Mouse (Mus musculus): ENCODE measurements around the gene Aldh3b1. TPM values are rescaled to one million over a fixed set of nuclear protein-coding genes. Genes with fewer than 3 reads are reported as not detected.

The Aldh3b1 gene
- total RNA-seq, 2 experiments from 2014 or later, result 2.8 to 3.0 TPM

- no peak for DNase-seq
These were observed 19.4 kb downstream of the Aldh3b1 start for GRCm38 (mm10) chr19:3910206-3910605.

DNA sequence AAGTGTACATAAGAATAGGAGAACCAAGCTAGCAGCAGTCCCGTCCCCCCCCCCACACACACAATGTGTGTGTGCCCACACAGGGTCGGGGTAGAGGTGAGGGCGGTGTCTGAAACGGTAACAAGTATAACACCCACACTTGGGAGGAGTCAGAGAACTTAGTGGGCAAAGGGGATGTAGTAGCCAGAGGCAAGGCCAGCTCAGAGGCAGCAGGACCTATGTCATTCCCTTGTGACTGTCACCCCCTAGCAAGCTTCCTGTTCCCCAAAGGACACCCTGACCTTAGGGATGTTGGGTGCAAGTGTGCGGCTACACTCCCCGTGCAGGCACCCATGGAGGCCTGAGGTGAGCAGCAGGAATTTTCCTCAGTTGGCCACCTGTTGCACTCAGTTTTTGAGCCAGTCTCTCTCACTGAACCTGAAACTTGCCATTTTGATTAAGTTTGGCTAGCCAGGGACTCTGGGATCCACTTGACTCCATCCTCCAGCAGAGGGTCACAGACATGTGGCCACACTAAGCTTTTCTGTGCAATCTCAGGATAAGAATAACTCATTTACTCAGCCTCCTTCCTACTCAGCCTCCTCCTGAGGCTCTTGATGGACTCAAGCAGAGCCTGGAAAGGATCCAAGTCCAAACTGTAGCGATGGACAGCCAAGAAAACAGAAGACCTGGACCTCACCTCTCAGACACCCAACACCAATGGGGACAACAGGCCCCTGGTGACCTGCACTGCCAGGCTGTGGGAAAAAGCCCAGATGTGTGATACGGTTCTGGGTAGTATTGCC lies 21.5 kb downstream of the Aldh3b1 start:
- DNase-seq, result no peak

DNA sequence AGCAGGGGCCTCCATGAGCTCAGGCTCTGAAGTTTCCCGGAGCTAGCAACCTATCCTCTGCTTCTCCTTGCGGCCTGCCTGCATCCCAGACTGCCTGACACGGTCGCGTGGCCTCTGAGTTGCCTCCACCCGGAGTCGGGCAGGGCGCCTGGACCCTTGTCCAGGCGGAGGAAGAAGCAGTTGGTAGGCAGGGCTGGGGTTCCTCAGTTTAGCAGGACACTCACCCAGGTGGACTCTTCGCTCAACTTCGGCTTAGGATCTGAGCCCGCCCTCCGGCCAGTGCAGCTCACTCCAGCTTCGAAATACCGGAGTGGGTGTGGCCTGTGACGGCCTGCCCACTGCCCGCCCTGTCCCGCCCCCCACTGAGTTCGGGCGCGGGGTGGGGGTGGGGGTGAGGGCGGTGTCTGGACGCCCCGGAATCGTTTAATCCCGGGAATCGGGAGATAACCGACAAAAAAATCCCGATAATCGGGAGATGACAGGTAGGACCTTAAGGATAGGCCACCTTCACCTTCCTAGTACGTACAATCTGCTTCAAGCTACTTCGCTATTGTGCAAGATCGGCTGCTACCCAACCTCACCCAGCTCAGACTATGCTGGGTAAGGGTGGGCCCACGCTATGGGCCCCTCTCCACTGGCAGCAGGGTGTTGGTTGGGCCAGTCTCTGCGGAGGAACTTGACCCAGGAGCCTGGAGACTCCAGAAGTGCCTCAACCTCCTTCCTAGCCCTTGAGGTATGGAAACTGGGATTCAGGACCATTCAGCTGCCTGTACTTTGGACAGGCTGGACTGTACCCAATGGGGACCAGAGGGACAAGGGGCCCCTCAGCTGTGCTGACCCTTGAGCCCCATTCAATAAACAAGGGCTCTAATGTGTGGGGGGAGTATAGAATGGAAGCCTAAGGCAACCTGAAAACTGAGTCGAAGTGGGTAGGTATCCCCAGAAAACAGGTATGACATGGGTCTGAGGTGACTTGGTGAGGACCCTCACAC lies 22.5 kb downstream of the Aldh3b1 start, which contains the start of gene Tcirg1:
Tcirg1 (minus strand) TSS at position 339 of the 992 bp plus-strand sequence.
- DNase-seq, result peak; percentile 64 to 73

DNA sequence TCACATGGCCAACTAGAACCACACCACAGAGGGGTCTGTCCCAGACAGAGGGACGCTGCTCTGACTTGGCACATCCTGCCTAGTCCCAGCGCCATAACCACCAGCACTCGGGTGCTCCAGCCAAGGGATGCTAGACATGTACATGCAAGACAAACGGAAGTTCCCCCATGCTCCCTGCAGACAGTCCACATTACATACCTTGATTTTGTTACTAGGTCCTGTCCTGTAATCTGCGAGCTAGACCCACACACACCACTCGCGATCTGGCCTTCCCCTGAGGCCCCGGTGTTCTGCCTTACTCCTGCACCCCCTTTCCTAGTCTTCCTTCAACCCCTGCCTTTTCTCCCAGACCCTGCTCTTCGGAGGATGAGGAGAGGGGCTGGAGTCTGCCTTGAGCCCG lies 23.3 kb downstream of the Aldh3b1 start:
- DNase-seq, result no peak

GRCm38 (mm10) chr19:3905261-3905969 lies 24.2 kb downstream of the Aldh3b1 start:
- no peak for DNase-seq

DNA sequence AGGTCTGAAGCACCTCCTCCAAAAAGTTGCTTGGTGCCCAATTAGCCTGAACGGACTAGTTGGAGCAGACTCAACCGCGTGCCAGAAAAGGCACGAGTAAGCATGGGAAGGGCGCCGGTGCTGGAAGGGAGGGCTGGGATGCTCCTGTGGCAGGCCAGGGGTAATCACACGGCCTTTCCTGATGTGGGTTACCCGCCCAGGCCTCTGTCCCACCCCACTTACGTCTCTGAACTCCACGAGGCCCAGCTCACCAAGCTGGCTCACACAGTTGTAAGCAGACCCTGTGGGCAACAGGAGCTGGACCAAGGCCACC lies 25.3 kb downstream of the Aldh3b1 start:
- no peak for DNase-seq

GRCm38 (mm10) chr19:3903648-3904362 lies 25.8 kb downstream of the Aldh3b1 start:
- DNase-seq, result no peak

GRCm38 (mm10) chr19:3902966-3903365 lies 26.6 kb downstream of the Aldh3b1 start:
- DNase-seq, result no peak

DNA sequence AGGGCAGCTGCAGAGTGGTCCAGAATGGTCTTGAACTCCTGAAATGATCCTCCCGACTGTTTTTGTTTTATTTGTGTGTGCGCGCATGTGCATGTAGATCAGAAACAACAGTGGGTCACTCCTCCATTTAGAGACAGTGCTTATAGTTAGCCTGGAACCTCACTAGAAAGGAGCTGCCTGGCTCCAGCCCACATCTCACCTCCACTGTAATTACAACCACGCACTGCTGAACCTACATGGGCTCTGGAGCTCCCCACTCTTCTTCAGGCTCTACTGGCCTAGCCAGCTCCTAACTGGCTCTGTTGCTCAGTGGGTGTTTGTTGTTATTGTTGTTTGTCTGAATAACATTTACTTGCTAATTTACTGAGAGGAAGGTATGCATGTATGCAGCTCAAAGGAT lies 30.0 kb downstream of the Aldh3b1 start:
- no peak for DNase-seq

DNA sequence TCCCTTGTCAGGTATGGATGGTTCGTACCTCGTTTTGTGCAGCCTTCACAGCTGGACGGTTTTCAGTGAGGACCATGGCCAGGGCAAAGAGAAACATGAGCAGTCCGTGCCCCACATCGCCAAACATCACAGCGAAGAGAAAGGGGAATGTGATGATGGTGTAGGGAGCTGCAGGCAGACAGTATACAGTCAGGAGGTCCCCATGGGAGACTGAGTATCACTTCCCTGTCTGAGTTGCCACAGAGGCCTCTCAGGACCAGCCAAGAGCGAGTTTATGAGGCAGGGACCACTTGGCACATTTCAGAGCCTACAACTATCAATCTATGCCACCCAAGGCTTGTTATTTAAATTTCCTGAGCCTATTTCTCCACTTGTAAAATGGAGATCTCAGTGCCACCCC lies 30.7 kb downstream of the Aldh3b1 start:
- no peak for DNase-seq

GRCm38 (mm10) chr19:3897557-3897956 lies 32.1 kb downstream of the Aldh3b1 start:
- DNase-seq, result no peak

DNA sequence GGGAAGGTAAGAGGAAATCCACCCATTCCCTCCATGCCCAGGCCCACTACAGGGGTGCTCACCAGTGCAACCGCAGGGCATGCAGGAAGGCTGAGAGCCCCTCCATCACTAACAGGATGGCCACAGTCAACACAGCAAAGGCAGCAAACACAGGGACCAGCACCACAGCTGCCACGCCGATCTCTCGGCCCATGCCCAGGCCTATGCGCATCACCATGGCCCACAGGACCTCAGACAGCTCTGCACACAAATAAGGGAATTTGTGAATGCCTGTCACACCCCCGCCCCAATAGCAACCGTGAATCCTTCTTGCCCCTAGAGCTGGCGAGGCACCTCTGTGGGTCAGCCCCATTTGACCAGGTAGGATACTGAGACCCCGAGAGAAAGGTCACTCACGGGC lies 33.4 kb downstream of the Aldh3b1 start:
- no peak for DNase-seq

DNA sequence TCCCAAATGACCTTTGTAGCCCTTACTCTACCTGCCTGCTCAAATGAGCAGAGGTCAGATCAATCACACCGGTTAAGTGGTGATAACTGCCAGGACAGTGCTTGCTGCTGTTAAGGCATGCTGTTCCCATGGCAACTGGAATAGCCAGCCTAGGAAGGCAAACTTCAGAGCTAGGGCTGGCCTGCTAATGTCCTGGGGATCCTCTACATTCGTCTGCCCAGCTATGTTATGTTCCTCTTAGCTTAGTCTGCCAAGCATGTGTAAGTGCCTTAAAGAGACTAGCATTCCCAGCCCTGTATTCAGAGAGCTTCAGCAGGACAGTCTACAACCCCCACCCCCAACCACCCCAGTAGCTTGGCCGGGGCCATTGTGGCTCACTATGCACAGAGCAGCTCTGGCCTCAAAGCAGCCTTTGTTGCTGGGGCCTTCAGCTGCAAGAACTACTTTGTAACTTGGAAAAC lies 34.4 kb downstream of the Aldh3b1 start:
- no peak for DNase-seq

GRCm38 (mm10) chr19:3894294-3894693 lies 35.3 kb downstream of the Aldh3b1 start:
- DNase-seq, result no peak

GRCm38 (mm10) chr19:3893545-3894116 lies 36.0 kb downstream of the Aldh3b1 start:
- DNase-seq, result no peak

DNA sequence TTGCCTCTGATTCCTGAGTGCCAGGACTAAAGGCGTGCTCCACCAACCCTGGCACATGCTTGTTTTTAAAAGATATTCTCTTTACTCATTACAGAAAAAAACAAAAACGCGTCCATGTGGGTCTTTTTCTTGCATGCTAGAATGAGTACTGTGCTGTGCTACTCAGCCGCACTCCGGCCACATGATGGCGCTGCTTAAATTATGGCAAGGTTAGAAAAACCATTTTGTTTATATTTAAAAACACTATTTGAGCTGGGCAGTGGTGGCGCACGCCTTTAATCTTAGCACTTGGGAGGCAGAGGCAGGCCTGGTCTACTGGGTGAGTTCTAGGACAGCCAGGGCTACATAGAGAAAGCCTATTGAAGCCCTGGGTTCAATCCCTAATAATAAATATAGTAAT lies 39.4 kb downstream of the Aldh3b1 start:
- no peak for DNase-seq

DNA sequence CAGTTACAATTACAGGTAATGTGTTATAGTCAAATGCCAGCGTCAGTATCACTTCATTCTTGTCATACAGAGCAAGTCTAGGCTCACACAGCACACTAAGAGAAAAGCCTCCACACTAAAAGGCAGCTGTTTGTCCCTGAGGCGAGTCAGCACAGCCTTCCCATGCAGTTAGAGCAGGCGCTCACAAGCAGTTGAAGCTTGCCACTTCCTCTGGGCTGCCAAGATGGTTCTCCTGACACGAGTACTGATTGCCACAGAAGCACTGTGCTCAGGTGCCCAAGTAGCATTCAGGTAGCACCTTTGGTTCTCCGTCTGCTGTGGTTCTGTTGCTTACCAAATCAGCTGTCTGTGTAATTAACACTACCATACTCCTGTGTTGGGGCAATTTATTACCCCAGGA lies 40.5 kb downstream of the Aldh3b1 start:
- DNase-seq, result no peak

DNA sequence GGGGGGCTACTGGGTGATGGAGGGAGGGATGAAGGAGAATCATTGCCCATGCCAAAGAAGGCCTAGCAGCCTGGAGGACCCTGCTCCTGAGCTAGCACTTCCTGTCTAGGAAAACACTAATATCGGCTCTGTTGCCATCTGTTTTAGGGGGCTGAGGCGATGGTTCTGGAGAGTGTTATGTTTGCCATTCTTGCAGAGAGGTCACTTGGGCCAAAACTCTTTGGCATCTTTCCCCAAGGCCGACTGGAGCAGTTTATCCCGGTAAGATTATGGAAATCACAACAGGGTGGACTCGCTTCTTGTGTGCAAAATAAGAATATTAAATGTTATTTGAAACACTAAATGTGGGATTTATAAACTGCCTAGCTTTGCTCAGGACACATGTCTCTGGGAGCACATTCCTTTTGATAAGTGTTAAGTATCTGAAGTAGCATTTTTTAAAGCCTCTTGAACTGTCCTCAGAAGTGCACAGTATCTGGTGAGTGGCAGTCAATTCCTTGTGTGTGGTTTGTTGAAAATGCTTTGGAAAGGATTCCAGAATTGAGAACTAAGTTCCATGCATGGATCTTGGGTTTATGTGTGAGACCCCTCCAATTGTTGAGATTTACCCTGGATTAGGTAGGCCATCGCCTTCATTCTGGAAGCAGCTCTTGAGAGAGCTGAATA lies 45.1 kb downstream of the Aldh3b1 start:
- DNase-seq, result no peak

DNA sequence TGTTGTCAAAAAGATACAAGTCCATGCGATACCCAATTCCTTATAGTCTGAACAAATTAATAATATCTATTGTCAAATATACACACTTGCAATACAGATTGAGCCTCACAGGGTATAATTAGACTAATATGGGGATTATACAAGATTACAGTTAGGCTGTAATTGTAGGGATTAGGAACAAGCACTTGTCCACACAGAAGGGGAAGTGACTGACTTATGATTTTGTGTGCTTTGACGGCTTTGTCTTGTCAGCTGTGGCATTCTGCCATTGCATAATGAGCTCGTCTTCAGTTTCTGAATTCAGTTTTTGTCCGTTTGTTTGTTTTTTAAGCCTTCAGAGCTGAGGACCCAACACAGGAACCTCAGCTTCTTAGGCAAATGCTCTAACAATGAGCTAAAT lies 47.4 kb downstream of the Aldh3b1 start:
- no peak for DNase-seq

DNA sequence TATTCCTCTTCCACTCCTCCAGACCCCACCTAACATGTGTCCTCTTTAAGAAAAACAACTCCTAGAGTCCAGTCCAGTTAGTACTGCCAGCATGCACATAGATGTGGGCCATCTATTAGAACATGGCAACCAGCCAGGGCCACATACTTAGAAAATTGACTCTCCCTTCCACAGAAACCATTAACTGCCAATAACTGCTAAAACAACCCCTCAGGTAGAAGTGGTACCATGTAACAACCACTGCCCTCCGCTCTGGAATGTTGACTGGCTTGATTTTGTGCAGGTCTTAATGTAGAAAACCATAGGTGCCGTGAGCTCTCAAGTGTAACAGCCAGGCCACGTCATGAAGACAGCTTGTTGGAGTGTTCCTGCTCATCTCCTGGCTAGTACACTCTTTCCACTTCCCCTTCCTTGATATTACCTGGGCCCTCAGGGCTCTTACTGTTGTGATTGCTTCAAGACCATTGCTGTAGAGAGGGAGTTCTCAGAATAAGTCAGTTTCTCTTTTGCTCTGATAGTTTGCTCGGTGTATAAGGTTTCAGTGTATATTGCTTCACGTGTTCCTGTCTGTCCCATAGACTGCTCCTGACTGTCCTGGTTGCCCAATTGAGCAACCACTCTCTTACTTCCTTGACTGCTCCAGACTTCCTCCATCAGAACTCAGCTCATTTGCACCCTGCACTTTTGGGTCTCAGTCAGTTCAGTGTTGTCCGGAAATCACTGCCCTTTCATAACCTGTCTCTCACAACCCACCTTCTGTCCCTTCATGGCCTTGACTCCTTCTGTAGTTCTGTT lies 49.4 kb downstream of the Aldh3b1 start:
- no peak for DNase-seq
